Mouse (Mus musculus): ENCODE results near the gene H2afz. TPM values are rescaled to one million over a fixed set of nuclear protein-coding genes. Genes with fewer than 3 reads are reported as not detected.

H2afz gene
- polyA plus RNA-seq, 1 experiment: 401 TPM

DNA sequence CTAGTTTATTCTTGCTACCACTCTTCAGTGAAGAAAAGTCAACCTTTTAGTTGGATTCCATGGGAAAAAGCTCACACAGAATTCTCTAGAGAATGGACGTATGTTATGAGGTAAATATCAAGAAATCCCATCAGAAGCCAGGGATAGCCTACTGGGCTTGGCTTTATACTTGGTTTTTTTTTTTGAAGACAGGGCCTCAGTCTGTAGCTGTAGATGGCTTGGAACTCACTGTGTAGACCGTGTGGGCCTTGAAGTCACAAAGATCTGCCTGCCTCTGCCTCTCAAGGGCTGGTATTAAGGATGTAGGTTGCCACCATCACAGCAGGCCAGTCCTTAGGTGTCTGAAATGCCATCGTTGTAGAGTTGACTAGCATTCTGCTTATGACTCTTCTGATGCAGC lies 1.7 kb upstream of the H2afz start:
- TF ChIP-seq CTCF (IDR thresholded peaks at IDR 0.05; ENCODE audit: extremely low read depth, insufficient read length, insufficient replicate concordance, low read depth, low read length) (no peak), POLR2A (IDR thresholded peaks at IDR 0.05; ENCODE audit: low read depth, low read length) (no peak)
- Histone ChIP-seq H3K27ac (ENCODE audit: insufficient read depth, low read depth, low read length) (no peak overlapping the region), H3K36me3 (ENCODE audit: control insufficient read depth, insufficient read depth, low read length) (peaks cover 2% of the 10 kb centered on the region; the same call in 1 of the 2 replicates), H3K4me3 (ENCODE audit: low read depth, low read length) (no peak overlapping the region), H3K27me3 (ENCODE audit: control insufficient read depth, insufficient read depth, low read length) (no peaks in the 10 kb centered on the region), H3K4me1 (ENCODE audit: control insufficient read depth, insufficient read depth, insufficient read length, low read length) (no peaks in the 10 kb centered on the region; the same call in 1 of the 2 replicates)
- WGBS: 93% methylated on average over 3 of the region's 3 CpGs

DNA sequence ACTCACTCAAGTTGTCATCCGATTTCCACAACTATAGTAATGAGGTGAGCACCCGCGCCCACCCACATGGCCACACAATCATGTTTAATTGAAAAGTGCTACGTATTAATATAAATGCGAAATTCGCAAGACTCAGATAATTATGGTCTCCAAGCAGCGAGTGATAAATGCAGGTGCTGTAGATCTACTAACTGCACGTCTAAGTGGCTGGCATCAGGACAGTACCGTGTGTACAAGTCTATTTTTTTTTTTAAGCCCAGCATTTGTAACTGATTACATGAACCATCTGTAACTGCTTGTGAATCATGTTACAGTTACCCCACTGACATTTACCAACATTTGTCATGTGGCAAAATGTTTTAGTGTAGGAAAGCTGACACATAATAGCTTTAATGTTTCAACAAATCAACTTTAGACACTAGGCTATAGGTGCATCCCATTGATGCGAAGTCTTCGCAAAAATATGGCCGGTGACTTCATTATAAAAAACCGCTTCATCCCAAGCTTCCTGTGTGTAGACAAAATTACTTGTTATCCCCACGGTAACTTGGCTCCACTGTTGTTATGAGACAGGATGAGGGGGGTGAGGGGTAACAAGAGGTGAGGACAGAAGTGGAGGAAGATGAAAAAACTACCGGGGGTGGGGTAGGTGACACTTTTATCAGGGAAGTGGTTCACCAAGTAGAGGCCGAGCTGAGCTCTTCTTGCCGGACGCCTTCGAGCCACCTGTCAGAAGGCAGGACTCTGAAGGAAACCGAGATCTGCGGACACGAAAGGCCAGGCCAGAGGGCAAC lies 760 bp upstream of the H2afz start:
- Histone ChIP-seq H3K4me3 (ENCODE audit: low read depth, low read length) (peak overlapping the region; percentile 71), H3K27ac (ENCODE audit: insufficient read depth, low read depth, low read length) (peak overlapping the region; percentile 82), H3K27me3 (ENCODE audit: control insufficient read depth, insufficient read depth, low read length) (no peaks in the 10 kb centered on the region), H3K36me3 (ENCODE audit: control insufficient read depth, insufficient read depth, low read length) (peaks cover 2% of the 10 kb centered on the region; the same call in 1 of the 2 replicates), H3K4me1 (ENCODE audit: control insufficient read depth, insufficient read depth, insufficient read length, low read length) (no peaks in the 10 kb centered on the region; the same call in 1 of the 2 replicates)
- TF ChIP-seq CTCF (IDR thresholded peaks at IDR 0.05; ENCODE audit: extremely low read depth, insufficient read length, insufficient replicate concordance, low read depth, low read length): no peak
- no peak for TF ChIP-seq POLR2A (IDR thresholded peaks at IDR 0.05; ENCODE audit: low read depth, low read length)
- 34% methylated on average over 22 of the region's 22 CpGs for WGBS

DNA sequence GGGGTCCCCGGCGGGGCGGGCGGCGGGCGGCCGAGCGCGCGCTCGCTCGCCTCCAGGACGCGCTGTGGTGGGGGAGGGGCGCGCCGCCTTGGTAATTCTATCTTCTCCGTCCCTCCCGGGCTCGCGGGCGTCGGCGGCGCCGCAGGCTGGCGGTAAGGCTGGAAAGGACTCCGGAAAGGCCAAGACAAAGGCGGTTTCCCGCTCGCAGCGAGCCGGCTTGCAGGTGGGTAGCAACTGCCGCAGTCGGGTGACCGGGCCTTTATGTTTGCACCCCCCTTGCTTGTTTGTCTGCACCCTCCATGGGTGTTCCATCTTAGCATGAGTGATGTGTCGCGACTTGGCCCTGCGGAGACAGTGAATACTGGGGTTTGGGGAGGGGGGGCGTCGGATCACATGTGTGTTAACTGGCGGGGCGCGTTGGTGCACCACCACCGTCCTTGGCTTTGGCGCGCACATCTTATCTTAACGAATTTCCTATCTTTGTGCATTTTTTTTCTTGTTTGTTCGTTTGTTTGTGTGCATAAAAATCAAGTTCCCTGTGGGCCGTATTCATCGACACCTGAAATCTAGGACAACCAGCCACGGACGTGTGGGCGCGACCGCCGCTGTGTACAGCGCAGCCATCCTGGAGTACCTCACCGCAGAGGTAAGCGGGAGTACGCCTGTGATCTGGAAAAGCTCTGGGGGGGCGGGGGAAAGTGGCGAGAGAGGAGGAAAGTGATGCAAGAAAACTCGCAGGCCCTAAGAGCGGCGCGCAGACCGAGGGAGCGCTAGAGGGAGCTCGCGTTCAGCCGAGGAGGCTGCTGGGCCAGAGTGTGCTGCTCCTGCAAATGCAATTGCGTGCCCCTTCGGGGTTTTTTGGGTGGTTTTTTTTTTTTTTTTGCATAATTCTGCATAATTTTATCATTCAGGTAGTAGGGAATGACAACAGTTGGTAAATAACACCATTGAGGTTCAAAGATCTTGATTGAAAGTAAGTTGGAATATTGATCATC lies 998 bp downstream of the H2afz start:
- TF ChIP-seq POLR2A (IDR thresholded peaks at IDR 0.05; ENCODE audit: low read depth, low read length) (no peak), CTCF (IDR thresholded peaks at IDR 0.05; ENCODE audit: extremely low read depth, insufficient read length, insufficient replicate concordance, low read depth, low read length) (peak; percentile 93)
- WGBS: 2% methylated on average over 73 of the region's 74 CpGs
- Histone ChIP-seq H3K4me3 (ENCODE audit: low read depth, low read length) (peak overlapping the region; percentile 71), H3K36me3 (ENCODE audit: control insufficient read depth, insufficient read depth, low read length) (peaks cover 2% of the 10 kb centered on the region; the same call in 1 of the 2 replicates), H3K4me1 (ENCODE audit: control insufficient read depth, insufficient read depth, insufficient read length, low read length) (no peaks in the 10 kb centered on the region; the same call in 1 of the 2 replicates), H3K27ac (ENCODE audit: insufficient read depth, low read depth, low read length) (peak overlapping the region; percentile 71), H3K27me3 (ENCODE audit: control insufficient read depth, insufficient read depth, low read length) (no peaks in the 10 kb centered on the region)

DNA sequence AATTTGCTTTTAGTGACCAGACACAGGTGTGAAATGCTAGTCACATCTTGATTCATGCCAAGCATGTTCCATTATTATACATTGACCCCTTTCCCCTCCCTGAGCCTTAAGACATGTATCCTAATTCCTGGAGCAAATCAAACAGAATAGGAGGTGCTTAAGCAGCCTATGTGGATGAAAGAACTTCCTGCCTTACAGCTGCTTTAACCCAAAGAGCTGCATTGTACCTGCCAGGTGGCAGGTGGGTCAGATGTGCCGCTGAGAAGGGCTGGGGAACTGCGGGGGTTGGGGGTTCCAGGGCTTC lies 2.8 kb downstream of the H2afz start:
- peak overlapping the region; percentile 97 for H3K4me3 ChIP-seq (ENCODE audit: low read depth, low read length)
- TF ChIP-seq POLR2A (IDR thresholded peaks at IDR 0.05; ENCODE audit: low read depth, low read length) (no peak), CTCF (IDR thresholded peaks at IDR 0.05; ENCODE audit: extremely low read depth, insufficient read length, insufficient replicate concordance, low read depth, low read length) (no peak)
- peak overlapping the region; percentile 92 for H3K27ac ChIP-seq (ENCODE audit: insufficient read depth, low read depth, low read length)
- no peaks in the 10 kb centered on the region; the same call in 1 of the 2 replicates for H3K4me1 ChIP-seq (ENCODE audit: control insufficient read depth, insufficient read depth, insufficient read length, low read length)
- no peaks in the 10 kb centered on the region for H3K27me3 ChIP-seq (ENCODE audit: control insufficient read depth, insufficient read depth, low read length)
- H3K36me3 ChIP-seq (ENCODE audit: control insufficient read depth, insufficient read depth, low read length): peaks cover 2% of the 10 kb centered on the region; the same call in 1 of the 2 replicates
- 8% methylated on average over 2 of the region's 2 CpGs for WGBS

DNA sequence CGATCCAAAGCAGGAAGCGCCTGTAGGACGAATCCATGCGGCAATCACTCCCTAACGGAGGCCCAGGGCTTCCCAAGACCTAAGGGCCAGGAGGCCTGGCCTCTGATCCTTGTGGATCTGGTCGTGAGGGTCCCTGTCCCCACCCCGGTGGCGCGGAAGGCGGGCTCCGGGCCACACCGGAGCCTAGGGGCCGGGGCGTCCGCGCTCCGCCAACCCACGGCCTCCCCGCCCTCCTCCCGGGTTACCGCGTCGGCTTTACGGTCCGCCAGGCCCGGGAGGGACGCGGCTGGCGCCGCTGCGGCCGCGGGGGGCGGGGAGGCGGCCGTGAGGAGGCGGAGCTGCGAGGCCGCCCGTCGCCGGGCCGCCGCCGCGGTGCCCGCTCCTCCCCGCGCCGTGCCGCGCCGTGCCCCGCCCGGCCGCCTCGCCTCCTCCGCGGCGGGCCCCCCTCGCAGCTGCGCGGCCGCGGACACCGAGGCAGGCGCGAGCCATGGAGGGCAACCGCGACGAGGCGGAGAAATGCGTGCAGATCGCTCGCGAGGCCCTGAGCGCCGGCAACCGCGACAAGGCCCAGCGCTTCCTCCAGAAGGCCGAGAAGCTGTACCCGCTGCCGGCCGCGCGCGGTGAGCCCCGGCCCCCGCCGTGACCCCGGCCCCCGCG lies 3.3 kb downstream of the H2afz start, which contains the start of gene Dnajb14:
TSS of gene Dnajb14 (plus strand) at position 239 of the 657 bp plus-strand sequence.
- H3K4me3 ChIP-seq (ENCODE audit: low read depth, low read length): peak within 1 kb of the TSS; percentile 97
- H3K27me3 ChIP-seq (ENCODE audit: control insufficient read depth, insufficient read depth, low read length): no peaks in the 10 kb centered on the region
- 0 out of 2 replicates have a peak, but pooled peaks have one; percentile 10 for TF ChIP-seq POLR2A (IDR thresholded peaks at IDR 0.05; ENCODE audit: low read depth, low read length)
- TF ChIP-seq CTCF (IDR thresholded peaks at IDR 0.05; ENCODE audit: extremely low read depth, insufficient read length, insufficient replicate concordance, low read depth, low read length): no peak
- peaks cover 2% of the 10 kb centered on the region; the same call in 1 of the 2 replicates for H3K36me3 ChIP-seq (ENCODE audit: control insufficient read depth, insufficient read depth, low read length)
- no peaks in the 10 kb centered on the region; the same call in 1 of the 2 replicates for H3K4me1 ChIP-seq (ENCODE audit: control insufficient read depth, insufficient read depth, insufficient read length, low read length)
- WGBS: 1% methylated on average over 94 of the region's 94 CpGs
- peak within 1 kb of the TSS; percentile 92 for H3K27ac ChIP-seq (ENCODE audit: insufficient read depth, low read depth, low read length)

DNA sequence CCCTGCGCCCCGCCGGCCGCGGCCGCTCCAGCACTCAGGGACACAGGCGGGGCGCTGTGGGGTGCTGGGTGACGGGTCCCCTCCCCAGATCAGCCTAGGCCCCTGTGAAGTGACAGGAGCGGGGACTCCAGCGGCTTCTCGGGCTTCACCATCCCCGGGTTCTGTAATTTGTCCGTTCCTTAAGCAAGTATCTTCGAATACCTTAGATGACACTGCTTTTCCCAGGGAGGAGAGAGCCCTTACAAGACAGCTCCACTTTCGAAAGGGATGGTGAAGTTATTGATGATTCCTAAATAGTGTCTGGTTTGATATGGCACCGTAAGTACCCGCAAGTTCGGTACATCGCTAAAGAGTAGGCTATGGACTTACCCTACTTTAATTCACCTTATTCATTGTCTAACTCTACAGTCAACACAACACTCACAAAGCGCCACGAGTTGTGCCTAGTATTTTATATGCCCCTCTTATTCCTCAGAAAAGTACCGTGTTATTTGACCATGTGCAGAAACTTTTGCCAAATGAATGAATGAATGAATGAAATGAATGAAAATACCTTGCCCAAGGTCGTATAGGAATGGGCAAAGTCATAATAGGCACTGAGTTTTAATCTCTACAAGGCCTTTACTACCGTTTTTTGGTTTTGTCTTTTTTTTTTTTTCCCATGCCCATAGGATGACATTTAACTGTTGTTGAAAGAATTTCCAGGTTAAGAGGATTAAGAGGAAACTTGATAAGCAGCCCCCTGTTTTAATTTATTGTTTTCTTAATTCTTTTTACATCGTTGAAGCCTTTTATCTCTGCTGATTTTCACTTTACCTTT lies 4.0 kb downstream of the H2afz start:
- no peaks in the 10 kb centered on the region for H3K27me3 ChIP-seq (ENCODE audit: control insufficient read depth, insufficient read depth, low read length)
- no peak for TF ChIP-seq POLR2A (IDR thresholded peaks at IDR 0.05; ENCODE audit: low read depth, low read length)
- no peak for TF ChIP-seq CTCF (IDR thresholded peaks at IDR 0.05; ENCODE audit: extremely low read depth, insufficient read length, insufficient replicate concordance, low read depth, low read length)
- H3K27ac ChIP-seq (ENCODE audit: insufficient read depth, low read depth, low read length): peak overlapping the region; percentile 75; the same call in 1 of the 2 replicates
- H3K4me1 ChIP-seq (ENCODE audit: control insufficient read depth, insufficient read depth, insufficient read length, low read length): no peaks in the 10 kb centered on the region; the same call in 1 of the 2 replicates
- H3K4me3 ChIP-seq (ENCODE audit: low read depth, low read length): peak overlapping the region; percentile 97
- WGBS: 4% methylated on average over 26 of the region's 26 CpGs
- H3K36me3 ChIP-seq (ENCODE audit: control insufficient read depth, insufficient read depth, low read length): peaks cover 2% of the 10 kb centered on the region; the same call in 1 of the 2 replicates
